Mouse (Mus musculus) heart, adult 2 months (tissue): ENCODE results near the gene Atp6v1e1.

Experiments
- CTCF ChIP-seq: fragments of 200-600 bp; IDR thresholded peaks from 2 replicates; pipeline ENCODE4 v1.8.1; 2022; ENCODE audit warnings: antibody characterized with exemption, mild to moderate bottlenecking, moderate library complexity
- POLR2A ChIP-seq: fragments of 200-500 bp; IDR thresholded peaks from 2 replicates; pipeline ENCODE4 v1.6.1; 2011; ENCODE audit warnings: mild to moderate bottlenecking, low read depth, low read length, control low read depth; ENCODE audit not compliant: insufficient read depth

DNA sequence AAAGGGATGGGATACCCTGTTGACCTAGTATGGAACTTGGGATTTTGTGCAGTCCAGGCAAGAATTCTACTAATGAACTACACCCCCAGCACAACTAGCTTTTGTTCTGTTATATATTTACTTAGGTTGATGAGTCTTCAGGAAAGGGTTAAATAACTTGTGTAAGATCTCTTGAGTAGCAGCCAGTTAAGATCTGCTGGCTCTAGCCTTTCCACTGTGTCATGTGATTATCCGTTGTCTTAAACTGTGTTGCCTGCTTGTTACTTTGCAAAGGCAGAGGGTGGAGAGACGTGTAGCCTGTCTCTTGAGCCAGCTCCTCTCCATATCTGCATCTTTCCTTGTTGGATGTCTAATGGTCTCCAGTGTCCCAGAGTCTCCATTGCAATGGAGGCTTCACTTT is 48.7 kb upstream of the Atp6v1e1 start:
- TF ChIP-seq POLR2A (no peak), CTCF (no peak)
